In the genomic region with DNA sequence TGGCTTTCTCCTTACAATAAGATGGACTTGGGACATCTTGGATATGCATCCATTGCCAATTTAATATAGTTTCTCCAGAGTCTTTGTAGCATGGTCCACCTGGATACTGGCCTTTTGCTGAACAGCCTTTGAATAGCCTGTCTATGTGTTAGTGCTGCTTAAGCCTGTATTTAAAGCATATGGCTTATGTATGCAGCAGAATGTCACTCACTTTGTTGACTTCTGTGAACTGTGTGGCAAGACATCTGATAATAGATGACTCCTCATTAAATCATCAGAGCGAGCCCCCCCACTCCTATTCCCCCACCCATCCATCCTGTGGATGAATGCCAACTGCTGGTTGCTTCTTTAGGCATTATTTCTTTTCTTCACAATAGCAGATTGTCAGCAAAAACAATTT, we compare ENCODE assay signal across 22 mouse cellular contexts.
DNase-seq lines count a peak whose midpoint lies in the region; ATAC-seq and TF ChIP-seq lines count a peak whose summit lies in the region.
"Had no signal": no experiment of that assay in that cellular context is flagged by ENCODE, and none has a peak within 500 bp of the region (broad histone marks: within the 10 kb centered on the region; RNA-seq: fewer than 3 reads in every experiment).

No protein-coding gene starts in this region.

- TF ChIP-seq POLR2A in lung, adult 2 months (IDR thresholded peaks at IDR 0.05; ENCODE audit: borderline replicate concordance, extremely low read depth, low read depth, low read length): no peak

- WGBS in lung, embryonic 14.5 days: 37% methylated on average over 1 of the region's 1 CpGs
- WGBS in lung, embryonic 16.5 days: 25% methylated on average over 1 of the region's 1 CpGs
- 44% methylated on average over 1 of the region's 1 CpGs for WGBS in lung, adult 2 months
- WGBS in embryonic facial prominence, embryonic 13.5 days: 24% methylated on average over 1 of the region's 1 CpGs

- H3K27me3 ChIP-seq in lung, embryonic 14.5 days (ENCODE audit: insufficient read depth, low read length): no peaks in the 10 kb centered on the region
- H3K27me3 ChIP-seq in lung, embryonic 16.5 days (ENCODE audit: control insufficient read depth, insufficient read depth, low read depth, low read length): no peaks in the 10 kb centered on the region
- no peaks in the 10 kb centered on the region for H3K27me3 ChIP-seq in embryonic facial prominence, embryonic 13.5 days
- H3K27me3 ChIP-seq: embryonic facial prominence, embryonic 15.5 days; forebrain, embryonic 12.5 days had no signal

- no peak for TF ChIP-seq CTCF in lung, embryonic 14.5 days (IDR thresholded peaks at IDR 0.05; ENCODE audit: low read depth)
- TF ChIP-seq CTCF in lung, adult 2 months (IDR thresholded peaks at IDR 0.05; ENCODE audit: insufficient read depth, low read length): no peak

- H3K9me3 ChIP-seq in lung, embryonic 14.5 days (ENCODE audit: low read depth, low read length): no peaks in the 10 kb centered on the region
- H3K9me3 ChIP-seq in lung, embryonic 16.5 days (ENCODE audit: control insufficient read depth, low read length): no peaks in the 10 kb centered on the region
- H3K9me3 ChIP-seq in embryonic facial prominence, embryonic 13.5 days: no peaks in the 10 kb centered on the region
- H3K9me3 ChIP-seq: embryonic facial prominence, embryonic 15.5 days; forebrain, embryonic 10.5 days; forebrain, embryonic 12.5 days had no signal

- peak; percentile 77 for ATAC-seq in lung, embryonic 14.5 days (ENCODE audit: insufficient read depth)
- ATAC-seq in lung, embryonic 16.5 days (ENCODE audit: low read depth): peak; percentile 83
- ATAC-seq in embryonic facial prominence, embryonic 13.5 days (ENCODE audit: insufficient number of reproducible peaks, insufficient read depth, low FRiP score, low TSS enrichment, low read depth): no peak
- ATAC-seq: forebrain, embryonic 14.5 days; forebrain, embryonic 16.5 days had no signal

- no peaks in the 10 kb centered on the region for H3K36me3 ChIP-seq in lung, embryonic 14.5 days (ENCODE audit: insufficient read depth)
- H3K36me3 ChIP-seq in lung, embryonic 16.5 days (ENCODE audit: control insufficient read depth, insufficient read depth, low read length): no peaks in the 10 kb centered on the region
- no peaks in the 10 kb centered on the region for H3K36me3 ChIP-seq in embryonic facial prominence, embryonic 13.5 days
- H3K36me3 ChIP-seq: embryonic facial prominence, embryonic 15.5 days; forebrain, embryonic 10.5 days; forebrain, embryonic 12.5 days had no signal

- no peak overlapping the region for H3K4me3 ChIP-seq in lung, embryonic 14.5 days (ENCODE audit: low read depth, low read length)
- H3K4me3 ChIP-seq in lung, embryonic 16.5 days (ENCODE audit: low read length): no peak overlapping the region
- H3K4me3 ChIP-seq in lung, adult 2 months (replicated peaks; ENCODE audit: extremely low read depth, low read depth, low read length): no peak overlapping the region
- no peak overlapping the region for H3K4me3 ChIP-seq in embryonic facial prominence, embryonic 13.5 days
- H3K4me3 ChIP-seq: embryonic facial prominence, embryonic 15.5 days; erythroblast, embryonic 14.5 days; forebrain, embryonic 10.5 days; forebrain, embryonic 12.5 days had no signal

- H3K4me2 ChIP-seq in lung, embryonic 14.5 days: no peak overlapping the region
- H3K4me2 ChIP-seq in lung, embryonic 16.5 days (ENCODE audit: low read depth, low read length): no peak overlapping the region
- H3K4me2 ChIP-seq in embryonic facial prominence, embryonic 13.5 days: no peak overlapping the region
- H3K4me2 ChIP-seq: embryonic facial prominence, embryonic 15.5 days; forebrain, embryonic 12.5 days had no signal

- no peaks in the 10 kb centered on the region for H3K4me1 ChIP-seq in lung, embryonic 14.5 days (ENCODE audit: insufficient read depth)
- H3K4me1 ChIP-seq in lung, embryonic 16.5 days (replicated peaks; ENCODE audit: control insufficient read depth, insufficient read depth, low read length): no peaks in the 10 kb centered on the region
- H3K4me1 ChIP-seq in lung, adult 2 months (ENCODE audit: control insufficient read depth, insufficient read depth, low read length): no peaks in the 10 kb centered on the region; the same call in 1 of the 2 replicates
- H3K4me1 ChIP-seq in embryonic facial prominence, embryonic 13.5 days: peaks cover 19% of the 10 kb centered on the region
- H3K4me1 ChIP-seq: embryonic facial prominence, embryonic 15.5 days; forebrain, embryonic 10.5 days had no signal

- H3K9ac ChIP-seq in lung, embryonic 14.5 days: no peak overlapping the region
- no peak overlapping the region for H3K9ac ChIP-seq in lung, embryonic 16.5 days (ENCODE audit: low read length)
- no peak overlapping the region for H3K9ac ChIP-seq in embryonic facial prominence, embryonic 13.5 days
- H3K9ac ChIP-seq: embryonic facial prominence, embryonic 15.5 days; forebrain, embryonic 12.5 days had no signal

- peak; percentile 71 for DNase-seq in lung, embryonic 14.5 days
- DNase-seq in lung, postnatal 25 days (ENCODE audit: low spot score): no peak
- no peak for DNase-seq in lung, adult 2 months
- DNase-seq in forelimb bud, embryonic 11.5 days (ENCODE audit: low read depth, low spot score): peak; percentile 14
- DNase-seq in cerebellum, postnatal 4 days (ENCODE audit: low spot score in 2 of 2): no peak
- DNase-seq: adrenal gland, adult 2 months; adrenal gland, postnatal 10 days; adrenal gland, postnatal 25 days; cerebellum, adult 11 months; cerebellum, adult 18-20 months; cerebellum, adult 8-10 months; cerebellum, adult 9-11 months; cerebellum, postnatal 14 days; cerebellum, postnatal 36 days had no signal

- no peak overlapping the region for H3K27ac ChIP-seq in lung, embryonic 14.5 days (ENCODE audit: low read depth)
- no peak overlapping the region for H3K27ac ChIP-seq in lung, embryonic 16.5 days (ENCODE audit: low read length)
- H3K27ac ChIP-seq in embryonic facial prominence, embryonic 13.5 days: 0 out of 2 replicates have a peak overlapping the region, but pooled peaks have one; percentile 28
- H3K27ac ChIP-seq: embryonic facial prominence, embryonic 15.5 days; forebrain, embryonic 10.5 days; forebrain, embryonic 12.5 days had no signal

Comparison
In these comparisons a context has a peak if more than half of its experiments do, and no peak if none do; other contexts are left out.
1. DNase-seq: peak in lung, embryonic 14.5 days (single experiment) and forelimb bud, embryonic 11.5 days (single experiment); none in lung, postnatal 25 days (single experiment), lung, adult 2 months (single experiment) and cerebellum, postnatal 4 days (0 of 2).